Mouse (Mus musculus) CD4-positive, CD25-positive, alpha-beta regulatory T cell, adult 4 months (primary cell): ENCODE measurements around the gene Aadacl3. TPM values are rescaled to one million over a fixed set of nuclear protein-coding genes. Genes with fewer than 3 reads are reported as not detected.

Source experiments
- ATAC-seq: one replicate; pipeline ENCODE4 v1.8.0; 2017
- polyA plus RNA-seq, 2 experiments: library from polyadenylated mRNA; unstranded; fragments of 100-300 nt; shearing (Covaris generic); gene quantifications; one replicate each; pipeline ENCODE4 v1.2.1; 2017

Gene Aadacl3
- not detected for polyA plus RNA-seq

DNA sequence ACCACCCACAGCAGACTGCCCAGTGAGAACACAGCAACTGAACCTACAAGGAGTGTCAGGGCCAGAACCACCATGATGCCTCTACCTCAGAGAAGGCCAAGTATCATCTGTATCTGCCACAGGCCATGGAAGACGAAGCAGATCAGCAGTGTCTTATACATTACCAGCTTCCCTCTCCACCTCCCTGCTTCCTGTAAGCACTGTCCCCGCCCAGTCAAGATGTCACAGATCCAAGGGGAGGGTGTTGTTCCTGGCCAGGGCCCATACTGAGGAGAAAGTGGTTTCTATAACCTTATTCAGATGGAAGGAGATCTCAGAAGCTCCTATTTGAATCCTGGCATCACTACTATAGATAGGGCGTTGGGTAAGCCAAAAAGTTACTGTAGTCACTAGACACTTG, at the start of gene Aadacl3:
TSS of gene Aadacl3 (minus strand) at position 101 of the 400 bp plus-strand sequence.
- ATAC-seq, result no peak

DNA sequence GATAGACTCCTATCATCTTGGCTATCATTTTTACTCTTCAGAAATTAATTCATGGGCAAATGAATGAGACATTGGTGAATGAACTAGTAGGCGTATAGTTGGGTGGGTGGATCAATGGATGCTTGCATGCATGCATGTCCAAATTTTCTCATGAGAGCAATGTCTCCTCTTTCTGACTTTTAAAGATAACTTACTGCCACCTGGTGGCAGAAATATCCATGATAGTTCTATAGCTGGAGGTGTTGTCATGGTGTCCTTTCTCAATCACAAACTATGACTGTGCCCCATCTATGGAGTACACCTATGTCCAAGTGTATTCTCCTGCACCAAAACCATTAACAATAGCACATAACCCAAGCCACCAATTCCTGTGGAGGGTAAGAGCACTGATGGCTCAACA, 43.0 kb upstream of the Aadacl3 start:
- ATAC-seq, result no peak

DNA sequence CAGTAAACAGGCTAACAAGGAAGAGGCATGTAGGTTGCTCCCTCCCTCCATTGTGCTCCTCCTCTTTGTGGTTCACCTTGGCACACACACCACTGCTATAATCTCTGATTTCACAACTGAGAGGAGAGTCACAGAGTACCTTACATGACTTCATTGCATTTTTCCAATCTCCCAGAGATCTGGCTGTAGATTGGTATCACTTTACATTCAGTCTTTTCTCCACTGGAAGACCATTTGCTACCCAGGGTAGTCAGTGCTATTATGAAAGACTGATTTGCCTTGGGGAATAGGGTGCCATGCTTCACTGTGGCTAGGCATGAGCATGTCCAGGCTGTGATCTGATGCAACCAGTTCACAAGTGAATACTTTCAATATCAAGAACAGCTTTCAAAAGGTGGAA, 29.8 kb upstream of the Aadacl3 start:
- no peak for ATAC-seq

GRCm38 (mm10) chr4:144468091-144468490, 4.5 kb upstream of the Aadacl3 start:
- ATAC-seq, result no peak

- no peak for ATAC-seq
These were observed 1.6 kb upstream of the Aadacl3 start for GRCm38 (mm10) chr4:144465206-144465605.

GRCm38 (mm10) chr4:144453217-144453616, 10.3 kb downstream of the Aadacl3 start, which contains the start of gene Gm9944:
TSS of gene Gm9944 (minus strand) at chr4:144453317.
- no peak for ATAC-seq

DNA sequence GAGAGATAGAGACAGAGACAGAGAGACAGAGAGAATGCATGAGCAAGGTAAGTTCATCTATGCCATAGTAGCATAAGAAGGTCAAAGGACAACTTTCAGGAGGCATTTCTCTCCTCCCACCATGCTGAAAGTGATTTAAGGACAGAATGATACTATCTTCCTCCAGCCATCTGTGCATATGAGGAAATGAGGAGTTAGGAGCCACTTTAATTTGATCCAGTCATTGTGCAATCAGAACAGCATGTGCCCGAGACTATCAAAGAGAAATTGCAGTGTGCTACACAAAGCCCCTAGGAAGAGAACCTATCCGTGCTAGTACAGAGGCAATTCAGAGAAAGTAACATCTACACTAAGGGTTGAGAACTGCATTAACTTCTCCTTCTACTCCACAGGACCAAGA, 15.0 kb downstream of the Aadacl3 start:
- ATAC-seq, result no peak

- ATAC-seq, result no peak
These were observed 22.0 kb downstream of the Aadacl3 start for GRCm38 (mm10) chr4:144441582-144441981.

DNA sequence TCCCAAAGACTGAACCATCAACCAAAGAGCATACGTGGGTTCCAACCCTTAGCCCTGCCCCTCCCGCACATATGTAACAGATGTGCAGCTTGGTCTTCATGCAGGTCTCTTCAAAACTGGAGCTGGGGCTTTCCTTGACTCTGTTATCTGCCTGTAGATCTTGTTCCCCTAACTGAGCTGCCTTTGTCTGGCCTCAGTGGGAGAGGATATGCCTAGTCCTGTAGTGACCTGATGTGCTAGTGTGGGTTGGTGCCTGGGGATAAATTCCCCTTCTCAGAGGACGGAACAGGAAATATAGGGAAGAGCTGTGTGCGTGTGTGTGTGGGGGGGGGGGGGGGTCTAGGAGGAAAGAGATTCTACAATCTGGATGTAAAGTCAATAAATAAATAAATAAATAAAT, 22.5 kb downstream of the Aadacl3 start:
- ATAC-seq, result no peak

GRCm38 (mm10) chr4:144438672-144439071, 24.9 kb downstream of the Aadacl3 start, which contains the start of gene 1700012P22Rik:
TSS of gene 1700012P22Rik (minus strand) at chr4:144438772.
- no peak for ATAC-seq

- no peak for ATAC-seq
These were observed 30.3 kb downstream of the Aadacl3 start for GRCm38 (mm10) chr4:144433216-144433615.

- no peak for ATAC-seq
These were observed 32.8 kb downstream of the Aadacl3 start for GRCm38 (mm10) chr4:144430723-144431122.

DNA sequence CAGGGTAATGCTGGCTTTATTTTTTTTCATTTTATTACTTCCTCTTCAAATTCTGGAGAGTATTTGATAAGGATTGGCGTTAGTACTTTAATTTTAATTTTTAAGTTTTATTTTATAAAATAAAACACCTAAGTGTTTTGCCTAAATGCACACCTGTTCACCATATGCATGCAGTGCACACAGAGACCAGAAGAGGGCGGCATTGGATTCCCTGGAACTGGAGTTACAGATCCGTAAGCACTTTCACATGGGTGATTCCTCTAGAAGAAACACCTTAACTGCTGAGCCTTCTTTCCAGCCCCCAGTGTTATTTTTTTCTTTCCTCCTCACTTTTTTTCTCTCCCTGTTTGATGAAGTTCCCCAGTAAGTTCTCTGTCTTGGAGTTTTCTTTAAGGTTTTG, 34.7 kb downstream of the Aadacl3 start:
- no peak for ATAC-seq

GRCm38 (mm10) chr4:144424590-144424989, 39.0 kb downstream of the Aadacl3 start:
- ATAC-seq, result no peak

DNA sequence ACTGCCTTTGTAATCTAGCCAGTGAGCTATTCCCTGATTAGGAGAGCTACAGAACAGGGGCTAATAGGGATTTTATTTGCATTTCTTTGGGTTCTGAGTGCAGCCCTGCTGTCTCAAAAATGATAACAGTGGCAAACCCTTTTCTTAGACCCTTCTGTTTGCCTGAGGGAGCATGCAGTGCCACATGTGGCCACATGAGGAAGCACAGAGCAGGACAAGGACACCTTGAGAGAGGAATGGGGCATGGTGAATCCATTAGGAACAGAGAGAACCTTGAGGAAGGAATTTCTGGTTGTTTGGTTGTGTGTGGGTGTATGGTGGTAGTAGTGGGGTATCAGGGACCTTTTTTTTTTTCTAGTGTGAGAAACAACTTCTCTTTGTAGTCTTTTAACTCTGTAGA, 42.9 kb downstream of the Aadacl3 start:
- ATAC-seq, result no peak

DNA sequence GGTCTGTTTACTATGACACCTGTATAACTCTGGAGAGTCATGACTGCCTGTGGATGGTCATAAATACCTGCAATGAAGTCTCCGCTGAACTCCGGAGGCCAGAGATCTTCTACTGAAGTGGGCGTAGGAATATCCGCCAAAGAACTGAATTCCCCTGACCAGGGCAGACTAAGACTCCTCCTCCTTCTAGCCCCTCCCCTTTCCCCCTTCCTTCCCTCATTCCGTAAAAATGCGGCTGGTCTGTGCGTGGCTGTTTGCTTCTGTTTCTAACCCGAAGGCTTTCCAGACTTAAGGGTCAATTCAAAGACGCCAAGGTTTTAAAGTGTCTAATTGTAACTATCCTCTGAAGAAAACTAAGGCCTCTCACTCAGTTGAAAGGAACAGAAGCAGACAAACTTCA, 55.3 kb downstream of the Aadacl3 start, which contains the start of gene Pramef12:
TSS of gene Pramef12 (minus strand) at position 175 of the 400 bp plus-strand sequence.
- ATAC-seq, result no peak

DNA sequence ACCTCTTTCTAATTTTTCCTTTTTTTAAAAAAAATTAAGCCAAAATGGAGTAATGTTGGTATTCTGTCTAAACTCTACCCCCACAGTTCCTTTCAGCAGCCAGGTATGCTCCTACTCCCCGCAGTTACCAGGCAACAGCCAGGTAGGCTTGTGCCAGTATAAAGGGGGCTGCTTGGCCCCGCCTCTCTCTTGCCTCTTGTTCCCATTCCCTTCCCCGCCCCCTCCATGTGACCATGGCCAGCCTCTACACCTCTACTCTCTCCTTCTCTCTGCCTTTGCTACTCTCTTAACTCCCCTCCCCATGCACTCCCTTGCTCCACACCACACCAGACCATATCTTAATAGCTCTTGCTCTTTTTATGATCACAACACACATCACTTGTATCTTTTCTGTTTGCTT, 57.3 kb downstream of the Aadacl3 start:
- ATAC-seq, result no peak

DNA sequence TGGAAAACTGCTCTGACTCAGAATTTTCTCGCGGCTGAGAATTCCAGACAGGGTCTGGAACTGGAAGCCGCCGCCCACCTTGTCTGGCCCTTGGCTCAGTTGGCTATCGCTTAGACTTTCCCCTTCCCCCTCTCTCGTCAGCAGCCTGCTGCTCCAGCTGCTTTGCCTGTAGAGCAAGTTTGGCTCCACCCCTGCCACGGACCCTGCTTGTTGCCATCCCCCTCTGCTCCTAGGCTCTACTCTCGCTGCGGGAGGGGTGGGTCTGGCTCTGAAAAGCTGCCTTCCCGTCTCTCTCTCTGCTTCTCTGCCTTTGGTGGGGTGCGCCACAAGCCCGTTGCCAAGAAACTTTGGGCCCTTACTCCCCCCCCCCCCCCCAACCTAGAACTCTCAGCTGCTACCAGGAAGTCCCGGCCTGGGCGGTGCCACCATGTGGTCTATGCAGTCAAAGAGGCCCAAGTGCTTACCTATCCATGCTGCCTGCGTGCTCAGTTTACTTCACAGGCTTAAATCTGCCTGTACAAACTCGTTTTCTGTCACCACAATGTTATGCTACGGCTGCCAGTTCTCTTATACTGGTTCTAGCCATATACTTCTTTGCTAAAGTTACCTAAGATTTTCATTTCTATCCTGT, 59.0 kb downstream of the Aadacl3 start:
- ATAC-seq, result no peak

Other genes starting within 250 kb of the Aadacl3 start
- not detected for gene Pramel5, start 183.3 kb downstream of the Aadacl3 start, polyA plus RNA-seq
- not detected for gene Gm13128, start 133.5 kb downstream of the Aadacl3 start, polyA plus RNA-seq
- gene Gm13119, start 105.8 kb downstream of the Aadacl3 start, polyA plus RNA-seq, result not detected
- gene Pramef20, start 85.8 kb downstream of the Aadacl3 start, polyA plus RNA-seq, result not detected
- gene Pramef12, start 55.3 kb downstream of the Aadacl3 start, polyA plus RNA-seq, result not detected
- not detected for gene 1700012P22Rik, start 25.0 kb downstream of the Aadacl3 start, polyA plus RNA-seq
- not detected for gene Gm9944, start 10.4 kb downstream of the Aadacl3 start, polyA plus RNA-seq
- not detected for gene 9430007A20Rik, start 56.1 kb upstream of the Aadacl3 start, polyA plus RNA-seq
- gene Gm13124, start 101.4 kb upstream of the Aadacl3 start, polyA plus RNA-seq, result not detected
- not detected for gene Aadacl4, start 150.0 kb upstream of the Aadacl3 start, polyA plus RNA-seq
- not detected for gene Gm436, start 222.6 kb upstream of the Aadacl3 start, polyA plus RNA-seq